Mouse (Mus musculus) E14TG2a.4 (cell line): ENCODE data around the gene Gm48551.

Experiments
- CTCF ChIP-seq: conservative IDR thresholded peaks from 2 replicates; pipeline ENCODE4 v1.5.1; 2014; ENCODE audit warnings: low read length
- POU5F1 ChIP-seq: IDR thresholded peaks from 2 replicates; pipeline ENCODE4 v1.6.1; 2014; ENCODE audit warnings: low read length, borderline replicate concordance

GRCm38 (mm10) chr10:81421797-81422100 is 37.5 kb downstream of the Gm48551 start:
- no peak for TF ChIP-seq CTCF
- no peak for TF ChIP-seq POU5F1
